Mouse (Mus musculus) limb, embryonic 14.5 days (tissue): ENCODE data around the gene Hoxa13. TPM values are rescaled to one million over a fixed set of nuclear protein-coding genes. Genes with fewer than 3 reads are reported as not detected.

Experiments
- ATAC-seq: fragments of 200-750 bp; cut with Nextera tagmentation; 2 replicates; pipeline ENCODE4 v1.8.0; 2017; ENCODE audit warnings: low read depth, moderate number of reproducible peaks, moderate TSS enrichment; ENCODE audit not compliant: low FRiP score
- DNase-seq: peaks from one replicate; pipeline ENCODE4 v3.0.0-alpha.2; 2015; ENCODE audit warnings: low spot score
- H3K27ac ChIP-seq: fragments of 300-500 bp; sonication (generic); replicated peaks from 2 replicates; pipeline ENCODE4 v1.5.1; 2014; ENCODE audit warnings: low read depth, mild to moderate bottlenecking, low read length, moderate library complexity, mixed read lengths
- H3K27me3 ChIP-seq: fragments of 300-500 bp; sonication (generic); 2 replicates; pipeline ENCODE4 v1.6.1; 2014; ENCODE audit warnings: low read length, mixed read lengths; ENCODE audit not compliant: control insufficient read depth, insufficient read depth
- H3K36me3 ChIP-seq: fragments of 300-500 bp; sonication (generic); 2 replicates; pipeline ENCODE4 v1.6.1; 2014; ENCODE audit warnings: mild to moderate bottlenecking, low read length, moderate library complexity, mixed read lengths; ENCODE audit not compliant: control insufficient read depth, insufficient read depth
- H3K4me1 ChIP-seq: fragments of 300-500 bp; sonication (generic); 2 replicates; pipeline ENCODE4 v1.6.1; 2014; ENCODE audit warnings: antibody characterized with exemption, low read length, mixed read lengths; ENCODE audit not compliant: control insufficient read depth, insufficient read depth
- H3K4me2 ChIP-seq: fragments of 300-500 bp; sonication (generic); replicated peaks from 2 replicates; pipeline ENCODE4 v1.6.1; 2014; ENCODE audit warnings: low read depth, mild to moderate bottlenecking, low read length, moderate library complexity; ENCODE audit not compliant: severe bottlenecking
- H3K4me3 ChIP-seq: fragments of 300-500 bp; sonication (generic); replicated peaks from 2 replicates; pipeline ENCODE4 v1.5.1; 2014; ENCODE audit warnings: low read length
- H3K9ac ChIP-seq: fragments of 300-500 bp; sonication (generic); 2 replicates; pipeline ENCODE4 v1.6.1; 2014; ENCODE audit warnings: mild to moderate bottlenecking, low read depth, low read length, moderate library complexity; ENCODE audit not compliant: severe bottlenecking
- H3K9me3 ChIP-seq: fragments of 300-500 bp; sonication (generic); 2 replicates; pipeline ENCODE4 v1.6.1; 2016; ENCODE audit warnings: low read length; ENCODE audit not compliant: control insufficient read depth
- POLR2A ChIP-seq: fragments of 200-500 bp; IDR thresholded peaks from 2 replicates; pipeline ENCODE4 v1.8.0; 2012; ENCODE audit warnings: inconsistent platforms, mild to moderate bottlenecking, moderate library complexity, borderline replicate concordance; ENCODE audit not compliant: insufficient read depth, insufficient read length; ENCODE audit errors: extremely low read depth
- WGBS: fragments of 180-500 bp; shearing (Covaris S2); extraction: QIAGEN DNeasy Blood & Tissue Kit; methylation state at CpG from one replicate; pipeline ENCODE4 v1.1.7; 2014; 5-methylcytosine and 5-hydroxymethylcytosine counted together
- polyA plus RNA-seq, 2 experiments: library from polyadenylated mRNA; depleted of rRNA in 1 of 2; stranded (reverse) in 1 of 2; unstranded in 1 of 2; fragments of >200 nt; fragmentation: Nextera tagmentation in 1 of 2; extraction: Ambion mirVana in 1 of 2; gene quantifications; 2 replicates each; pipeline versions ENCODE4 v1.2.1 to v1.2.3; 2012 to 2014

The Hoxa13 gene
- polyA plus RNA-seq, 2 experiments, result 16.0 to 26.0 TPM

DNA sequence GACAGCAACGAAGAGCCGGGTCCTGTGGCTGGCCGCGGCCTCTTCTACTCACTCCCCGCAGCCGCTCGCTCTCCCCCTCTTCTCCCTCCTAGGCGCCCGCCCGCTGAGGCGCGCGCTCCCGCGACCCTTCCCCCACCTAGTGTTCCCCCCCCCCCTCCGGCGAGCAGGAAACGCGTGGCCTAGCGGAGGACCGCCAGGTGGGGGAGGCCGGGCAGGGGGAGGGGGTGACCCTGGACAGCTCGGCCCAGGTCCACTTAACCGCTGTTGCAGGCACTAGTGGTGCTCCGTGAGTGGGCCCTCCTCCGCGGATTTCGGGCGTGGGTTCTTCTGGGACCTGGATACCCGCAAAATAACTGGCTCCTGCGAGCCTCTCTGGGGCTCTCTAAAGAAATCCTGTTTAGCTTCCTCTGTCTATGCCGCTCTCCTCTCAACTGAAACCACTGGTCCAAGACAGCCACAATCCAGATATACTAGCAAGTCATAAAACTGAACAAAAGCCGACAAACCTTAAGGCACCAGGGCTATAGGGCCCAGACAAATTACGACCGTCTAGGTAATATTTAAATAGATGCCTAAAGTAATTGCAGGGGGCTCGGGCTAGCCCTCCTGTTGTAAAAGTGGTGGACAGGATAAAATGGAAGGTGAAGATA, 30.0 kb downstream of the Hoxa13 start, which contains the start of gene Hoxa9:
Hoxa9 (minus strand) TSS at position 574 of the 650 bp plus-strand sequence.
- H3K9ac ChIP-seq, result peak within 1 kb of the TSS; percentile 100
- peak within 1 kb of the TSS; percentile 90 for H3K4me3 ChIP-seq
- WGBS, result 1% methylated on average over 15 of the region's 36 CpGs
- H3K36me3 ChIP-seq, result peaks cover 58% of the 10 kb centered on the region
- 0 out of 2 replicates have a peak, but pooled peaks have one; percentile 13 for TF ChIP-seq POLR2A
- H3K27ac ChIP-seq, result peak within 1 kb of the TSS; percentile 99
- DNase-seq (peak; percentile 44), ATAC-seq (peak; percentile 28)
- H3K4me2 ChIP-seq, result peak within 1 kb of the TSS; percentile 96
- no peaks in the 10 kb centered on the region for H3K9me3 ChIP-seq
- H3K4me1 ChIP-seq, result peaks cover 20% of the 10 kb centered on the region
- H3K27me3 ChIP-seq, result no peaks in the 10 kb centered on the region

DNA sequence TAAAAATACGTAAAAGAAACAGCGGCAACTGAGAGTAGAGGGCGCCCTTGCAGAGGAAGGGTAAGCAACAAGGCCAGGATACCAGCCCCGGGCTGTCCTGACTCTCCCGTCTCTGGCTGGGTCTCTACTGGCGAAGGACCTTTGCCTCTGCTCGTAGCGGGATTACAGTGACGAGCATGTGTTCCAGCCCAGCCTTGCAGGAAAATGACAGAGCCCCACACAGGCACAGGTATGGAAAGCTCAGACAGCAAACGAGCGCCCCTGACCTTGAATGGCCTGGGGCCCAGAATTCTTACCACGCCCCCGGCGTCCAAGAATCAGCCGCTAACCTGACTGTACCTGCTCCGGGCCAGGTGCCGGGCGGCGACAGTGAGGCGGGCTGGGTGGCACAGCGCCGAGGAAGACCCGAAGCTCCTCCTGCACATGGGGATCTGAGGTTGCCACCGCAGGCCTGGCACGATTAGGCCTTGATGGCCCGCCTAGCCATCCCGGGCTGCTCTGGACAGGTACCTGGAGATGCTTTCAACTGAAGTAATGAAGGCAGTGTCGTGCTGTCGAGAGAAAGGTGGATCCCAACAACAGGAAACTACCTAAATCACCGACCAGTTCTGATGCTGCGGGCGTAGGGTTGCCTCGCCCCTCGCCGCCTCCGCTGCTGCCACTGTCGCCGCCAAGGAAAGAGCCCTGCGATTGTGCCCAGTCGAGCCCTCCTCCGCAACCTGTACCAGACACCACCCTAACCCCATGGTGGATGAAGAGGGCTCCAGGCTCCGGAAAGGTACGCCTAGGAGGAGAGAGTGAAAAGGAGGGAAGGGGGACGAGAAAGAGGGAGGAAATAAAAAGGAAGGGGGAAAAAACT, 30.9 kb downstream of the Hoxa13 start:
- Histone ChIP-seq H3K4me3 (peak overlapping the region; percentile 90), H3K27me3 (no peaks in the 10 kb centered on the region), H3K9me3 (no peaks in the 10 kb centered on the region), H3K9ac (peak overlapping the region; percentile 100), H3K36me3 (peaks cover 64% of the 10 kb centered on the region), H3K4me2 (peak overlapping the region; percentile 96), H3K4me1 (peaks cover 16% of the 10 kb centered on the region), H3K27ac (peak overlapping the region; percentile 99)
- 0 out of 2 replicates have a peak, but pooled peaks have one; percentile 3 for TF ChIP-seq POLR2A
- no peak for DNase-seq
- no peak for ATAC-seq
- WGBS, result under 1% methylated on average over 42 of the region's 44 CpGs

- H3K4me3 ChIP-seq, result peak overlapping the region; percentile 90
- no peaks in the 10 kb centered on the region for H3K9me3 ChIP-seq
- peak overlapping the region; percentile 96 for H3K4me2 ChIP-seq
- ATAC-seq, result no peak
- TF ChIP-seq POLR2A, result no peak
- peak overlapping the region; percentile 99 for H3K27ac ChIP-seq
- no peaks in the 10 kb centered on the region for H3K27me3 ChIP-seq
- H3K4me1 ChIP-seq, result peaks cover 16% of the 10 kb centered on the region
- 1% methylated on average over 38 of the region's 38 CpGs for WGBS
- peak overlapping the region; percentile 100 for H3K9ac ChIP-seq
- peaks cover 69% of the 10 kb centered on the region for H3K36me3 ChIP-seq
- DNase-seq, result no peak
Measured at GRCm38 (mm10) chr6:52228475-52229465, 31.9 kb downstream of the Hoxa13 start.

DNA sequence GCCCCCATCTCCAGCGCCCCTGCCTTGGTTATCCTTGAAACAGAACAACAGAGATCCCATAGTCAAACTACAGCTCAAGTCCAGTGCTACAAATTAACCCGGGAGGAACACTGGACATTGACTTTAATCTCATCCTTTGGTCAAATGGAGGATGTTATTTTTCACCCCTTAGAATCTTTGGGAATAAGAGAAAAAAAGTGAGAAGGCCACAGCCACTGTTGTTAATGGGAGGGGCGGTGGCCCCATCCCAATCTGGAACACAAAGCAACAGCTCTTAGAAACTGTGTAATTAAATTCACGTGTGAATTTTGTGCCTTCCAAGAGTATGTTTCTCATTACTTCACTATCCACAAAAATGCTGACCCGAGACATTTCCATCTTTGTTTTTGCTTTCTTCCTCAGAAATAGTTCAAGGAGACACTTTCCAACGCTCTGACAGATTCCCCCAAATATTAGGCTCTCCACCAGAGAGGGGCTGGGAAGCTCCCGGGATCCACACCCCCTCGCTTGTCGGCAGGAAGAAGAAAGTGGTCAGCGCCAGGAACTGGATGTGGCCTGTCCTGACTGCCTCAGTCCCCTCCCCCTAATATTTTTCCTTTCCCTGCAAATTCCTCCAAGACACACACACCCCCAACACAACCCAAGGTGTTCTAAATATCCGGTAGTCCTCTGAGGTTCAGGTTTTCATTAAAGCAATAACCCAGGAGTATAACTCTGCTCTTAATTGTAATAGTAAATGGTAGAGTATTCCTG, 33.0 kb downstream of the Hoxa13 start:
- WGBS, result 5% methylated on average over 11 of the region's 11 CpGs
- DNase-seq (peak; percentile 78), ATAC-seq (no peak)
- H3K9me3 ChIP-seq, result no peaks in the 10 kb centered on the region
- H3K9ac ChIP-seq, result peak overlapping the region; percentile 100
- no peaks in the 10 kb centered on the region for H3K27me3 ChIP-seq
- H3K36me3 ChIP-seq, result peaks cover 67% of the 10 kb centered on the region
- H3K4me1 ChIP-seq, result peaks cover 16% of the 10 kb centered on the region
- peak overlapping the region; percentile 96 for H3K4me2 ChIP-seq
- peak overlapping the region; percentile 95 for H3K27ac ChIP-seq
- no peak for TF ChIP-seq POLR2A
- peak overlapping the region; percentile 90 for H3K4me3 ChIP-seq
